Mouse (Mus musculus) bone marrow macrophage, adult 2 months (primary cell): ENCODE results near the gene Cyp4a32. TPM values are rescaled to one million over a fixed set of nuclear protein-coding genes. Genes with fewer than 3 reads are reported as not detected.

Experiments
- H3K27ac ChIP-seq: 2 replicates; pipeline ENCODE4 v1.5.1; 2012; ENCODE audit warnings: low read depth, low read length; ENCODE audit not compliant: insufficient read depth
- H3K4me1 ChIP-seq: 2 replicates; pipeline ENCODE4 v1.6.1; 2012; ENCODE audit warnings: low read length; ENCODE audit not compliant: control insufficient read depth, insufficient read depth
- H3K4me3 ChIP-seq: 2 replicates; pipeline ENCODE4 v1.5.1; 2012; ENCODE audit warnings: mild to moderate bottlenecking, low read length, moderate library complexity; ENCODE audit not compliant: insufficient read depth
- CTCF ChIP-seq: IDR thresholded peaks from 2 replicates; pipeline ENCODE4 v1.5.1; 2012; ENCODE audit warnings: low read depth, mild to moderate bottlenecking, low read length, moderate library complexity
- POLR2A ChIP-seq: IDR thresholded peaks from 2 replicates; pipeline ENCODE4 v1.6.1; 2012; ENCODE audit warnings: mild to moderate bottlenecking, low read depth, low read length, borderline replicate concordance
- polyA plus RNA-seq: library from polyadenylated mRNA; stranded (reverse); fragments of >200 nt; gene quantifications from 2 replicates; pipeline ENCODE4 v1.2.4, GENCODE M21; 2012; ENCODE audit not compliant: missing spikeins, insufficient read depth, insufficient read length

The Cyp4a32 gene
- polyA plus RNA-seq, 1 experiment, result not detected

DNA sequence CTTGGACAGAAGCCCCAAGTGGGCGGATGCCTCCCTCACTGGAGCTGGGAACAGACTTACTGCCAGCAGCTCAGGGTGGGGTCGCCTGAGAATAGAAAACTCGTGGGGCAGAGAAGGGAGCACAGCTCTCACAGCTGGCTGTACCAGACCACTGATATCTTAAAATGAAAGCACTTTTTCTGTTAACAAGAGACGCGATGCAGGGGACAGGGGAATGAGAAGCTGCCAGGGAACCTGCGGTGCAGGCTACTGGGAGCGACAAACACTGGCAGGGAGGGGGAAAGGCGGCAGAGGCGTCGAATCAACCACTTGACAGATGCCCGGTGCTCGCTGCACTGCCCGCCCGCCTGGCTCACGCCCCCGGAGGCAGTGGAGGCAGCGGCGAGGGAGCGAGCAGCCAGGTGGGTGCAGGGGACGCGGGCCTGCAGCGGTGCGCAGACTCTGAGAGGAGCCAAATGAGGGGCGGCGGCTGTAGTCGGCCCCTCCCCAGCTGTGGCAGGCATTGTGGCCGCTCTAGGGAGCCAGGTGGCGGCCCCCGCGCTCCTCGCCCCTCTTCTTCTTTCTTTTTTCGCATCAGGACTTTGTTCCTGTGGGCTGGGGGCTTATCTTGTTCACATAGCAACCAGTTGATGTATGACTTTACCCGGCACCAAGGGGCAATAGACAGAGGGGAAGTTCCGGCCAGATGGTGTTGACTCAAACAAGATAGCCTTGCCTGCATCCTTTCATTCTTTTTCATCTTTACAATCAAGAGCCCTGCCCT is 56.5 kb downstream of the Cyp4a32 start:
- H3K4me1 ChIP-seq, result no peaks in the 10 kb centered on the region
- TF ChIP-seq POLR2A, result no peak
- no peak for TF ChIP-seq CTCF
- no peak overlapping the region for H3K27ac ChIP-seq
- no peak overlapping the region for H3K4me3 ChIP-seq

DNA sequence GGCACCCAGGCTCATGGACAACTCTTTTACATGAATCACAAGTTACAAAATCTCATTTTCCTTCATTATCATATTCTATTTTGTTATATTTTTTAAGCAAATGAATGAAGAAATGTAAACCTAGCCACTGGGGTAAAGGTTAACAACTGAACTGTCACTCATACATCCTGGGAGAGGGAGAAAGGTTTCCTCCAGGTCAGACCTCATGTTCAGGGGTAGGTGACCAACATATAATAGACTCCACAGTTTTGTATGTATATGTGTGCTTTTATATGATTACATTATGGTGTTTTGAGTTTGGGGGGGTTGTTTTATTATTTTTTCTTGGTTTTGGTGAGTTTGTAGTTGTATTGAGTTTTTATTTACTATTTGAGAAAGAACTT is 57.1 kb downstream of the Cyp4a32 start:
- no peaks in the 10 kb centered on the region for H3K4me1 ChIP-seq
- H3K4me3 ChIP-seq, result no peak overlapping the region
- TF ChIP-seq CTCF (no peak), POLR2A (no peak)
- H3K27ac ChIP-seq, result no peak overlapping the region

DNA sequence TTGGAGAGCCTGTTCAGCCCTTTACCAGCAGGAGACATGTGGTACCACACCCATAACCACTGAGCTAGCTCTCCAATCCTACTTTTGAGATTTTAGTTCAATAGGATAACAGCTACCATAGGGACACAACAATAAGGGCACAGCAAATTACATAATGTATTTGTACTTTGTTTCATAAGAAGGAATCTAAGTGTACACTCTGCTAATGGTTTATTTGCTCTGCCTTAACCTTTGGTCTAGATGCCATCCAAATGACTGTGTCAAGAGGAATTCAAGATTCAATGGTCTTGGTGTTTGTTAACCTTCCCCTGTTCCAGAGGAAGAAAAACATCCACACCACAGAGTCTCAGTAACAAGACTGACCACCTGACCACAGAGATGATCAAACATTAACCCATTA is 58.4 kb downstream of the Cyp4a32 start:
- Histone ChIP-seq H3K4me3 (no peak overlapping the region), H3K27ac (no peak overlapping the region)
- no peak for TF ChIP-seq POLR2A

More for the DNA sequence above, 58.4 kb downstream of the Cyp4a32 start:
- no peaks in the 10 kb centered on the region for H3K4me1 ChIP-seq

Other genes starting within 250 kb of the Cyp4a32 start
- not detected in 2 replicates for gene Cyp4a12b, start 189.3 kb upstream of the Cyp4a32 start, polyA plus RNA-seq
- not detected in 2 replicates for gene Cyp4a30b, start 148.4 kb upstream of the Cyp4a32 start, polyA plus RNA-seq
- gene Cyp4a14, start 104.8 kb upstream of the Cyp4a32 start, polyA plus RNA-seq, result not detected in 2 replicates
- not detected in 2 replicates for gene Cyp4a10, start 82.7 kb upstream of the Cyp4a32 start, polyA plus RNA-seq
- gene Cyp4a31, start 37.3 kb upstream of the Cyp4a32 start, polyA plus RNA-seq, result not detected in 2 replicates
- gene Cyp4b1, start 46.8 kb downstream of the Cyp4a32 start, polyA plus RNA-seq, result not detected in 2 replicates
- 30.9 and 42.8 TPM in 2 replicates for gene Efcab14, start 136.8 kb downstream of the Cyp4a32 start, polyA plus RNA-seq
- gene Tex38, start 180.0 kb downstream of the Cyp4a32 start, polyA plus RNA-seq, result not detected in 2 replicates
- 15.4 and 17.3 TPM in 2 replicates for gene Atpaf1, start 183.8 kb downstream of the Cyp4a32 start, polyA plus RNA-seq
- gene Mob3c, start 227.1 kb downstream of the Cyp4a32 start, polyA plus RNA-seq, result 25.3 and 27.5 TPM in 2 replicates
- 138 and 149 TPM in 2 replicates for gene Mknk1, start 238.2 kb downstream of the Cyp4a32 start, polyA plus RNA-seq